Mouse (Mus musculus): Measurements from ENCODE around the gene Adgrg3.

DNA sequence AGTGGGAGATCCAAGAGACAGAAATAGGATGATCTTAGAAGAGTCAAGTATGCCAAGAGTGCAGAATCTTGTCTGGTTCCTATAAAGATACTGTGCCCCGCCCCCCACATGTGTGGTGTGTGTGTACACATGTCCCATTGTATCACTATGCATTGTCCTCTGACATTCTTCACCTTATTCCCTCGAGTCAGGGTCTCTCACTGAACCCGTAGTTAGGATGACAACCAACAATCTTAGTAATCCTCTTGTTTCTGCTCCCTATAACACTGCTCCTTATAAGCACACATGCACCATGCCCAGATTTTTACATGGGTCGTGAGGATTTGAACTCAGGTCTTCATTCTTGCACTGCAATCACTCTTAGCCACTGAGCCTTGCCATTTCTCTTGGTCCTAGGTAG is 61.8 kb downstream of the Adgrg3 start:
- TF ChIP-seq CTCF (IDR thresholded peaks at IDR 0.05; ENCODE audit: low read depth, low read length) (no peak), POLR2A (IDR thresholded peaks at IDR 0.05; ENCODE audit: insufficient read depth, low read length) (no peak)
